Mouse (Mus musculus) thymus, postnatal 0 days (tissue): ENCODE data around the gene Dnah7a. TPM values are rescaled to one million over a fixed set of nuclear protein-coding genes. Genes with fewer than 3 reads are reported as not detected.
"Not testable (repeated sequence)": the region's sequence is repeated elsewhere in the genome, so short reads cannot be mapped to it uniquely, and the experiment has no call there.

ENCODE experiments used
- DNase-seq: peaks from one replicate; pipeline ENCODE4 v3.0.0-alpha.2; 2015; ENCODE audit warnings: low spot score
- polyA plus RNA-seq: library from polyadenylated mRNA; unstranded; fragments of >200 nt; fragmentation: Nextera tagmentation; extraction: Ambion mirVana; gene quantifications from 2 replicates; pipeline ENCODE4 v1.2.1, GENCODE M21; 2015

The Dnah7a gene
- polyA plus RNA-seq, result 0.08 and 0.36 TPM in 2 replicates

- DNase-seq, result peak; percentile 64
Measured at GRCm38 (mm10) chr1:53706431-53707361, at the start of gene Dnah7a. Gene Dnah7a, minus strand, starts transcription at chr1:53706784.

- DNase-seq, result not testable (repeated sequence)
Measured at GRCm38 (mm10) chr1:53753501-53753900, 46.9 kb upstream of the Dnah7a start.

- no peak for DNase-seq
Measured at GRCm38 (mm10) chr1:53751144-53751543, 44.6 kb upstream of the Dnah7a start.

- DNase-seq, result not testable (repeated sequence)
Measured at GRCm38 (mm10) chr1:53750697-53751096, 44.1 kb upstream of the Dnah7a start.

GRCm38 (mm10) chr1:53749881-53750385 is 43.3 kb upstream of the Dnah7a start:
- not testable (repeated sequence) for DNase-seq

- DNase-seq, result no peak
Measured at GRCm38 (mm10) chr1:53748571-53748970, 42.0 kb upstream of the Dnah7a start.

GRCm38 (mm10) chr1:53746001-53746400 is 39.4 kb upstream of the Dnah7a start:
- DNase-seq, result no peak

GRCm38 (mm10) chr1:53741742-53742458 is 35.3 kb upstream of the Dnah7a start:
- no peak for DNase-seq

- no peak for DNase-seq
Measured at GRCm38 (mm10) chr1:53740777-53741336, 34.3 kb upstream of the Dnah7a start.

GRCm38 (mm10) chr1:53740077-53740776 is 33.6 kb upstream of the Dnah7a start:
- not testable (repeated sequence) for DNase-seq

GRCm38 (mm10) chr1:53736583-53736982 is 30.0 kb upstream of the Dnah7a start:
- DNase-seq, result no peak

- DNase-seq, result no peak
Measured at GRCm38 (mm10) chr1:53728489-53729225, 22.1 kb upstream of the Dnah7a start.

GRCm38 (mm10) chr1:53726883-53727282 is 20.3 kb upstream of the Dnah7a start:
- DNase-seq, result no peak

- DNase-seq, result no peak
Measured at GRCm38 (mm10) chr1:53721353-53721752, 14.8 kb upstream of the Dnah7a start.

- no peak for DNase-seq
Measured at GRCm38 (mm10) chr1:53720601-53721351, 14.2 kb upstream of the Dnah7a start.

GRCm38 (mm10) chr1:53715966-53716515 is 9.5 kb upstream of the Dnah7a start:
- no peak for DNase-seq

GRCm38 (mm10) chr1:53715446-53715845 is 8.9 kb upstream of the Dnah7a start:
- peak; percentile 80 for DNase-seq

- DNase-seq, result not testable (repeated sequence)
Measured at GRCm38 (mm10) chr1:53713383-53713782, 6.8 kb upstream of the Dnah7a start.

- no peak for DNase-seq
Measured at GRCm38 (mm10) chr1:53711069-53711468, 4.5 kb upstream of the Dnah7a start.
